Mouse (Mus musculus) cerebellum, postnatal 10 days (tissue): Measurements from ENCODE around the gene Speg.
A peak's percentile ranks its signal among the peaks of the same experiment; 100 is the strongest.

Experiments
- DNase-seq, 2 experiments: peaks; one replicate each; pipeline ENCODE4 v3.0.0; 2021; ENCODE audit warnings: mixed read lengths in 2 of 2

The Speg gene

GRCm38 (mm10) chr1:75365510-75366137 lies 9.5 kb upstream of the Speg start:
- peak; percentile 79 to 80 for DNase-seq

DNA sequence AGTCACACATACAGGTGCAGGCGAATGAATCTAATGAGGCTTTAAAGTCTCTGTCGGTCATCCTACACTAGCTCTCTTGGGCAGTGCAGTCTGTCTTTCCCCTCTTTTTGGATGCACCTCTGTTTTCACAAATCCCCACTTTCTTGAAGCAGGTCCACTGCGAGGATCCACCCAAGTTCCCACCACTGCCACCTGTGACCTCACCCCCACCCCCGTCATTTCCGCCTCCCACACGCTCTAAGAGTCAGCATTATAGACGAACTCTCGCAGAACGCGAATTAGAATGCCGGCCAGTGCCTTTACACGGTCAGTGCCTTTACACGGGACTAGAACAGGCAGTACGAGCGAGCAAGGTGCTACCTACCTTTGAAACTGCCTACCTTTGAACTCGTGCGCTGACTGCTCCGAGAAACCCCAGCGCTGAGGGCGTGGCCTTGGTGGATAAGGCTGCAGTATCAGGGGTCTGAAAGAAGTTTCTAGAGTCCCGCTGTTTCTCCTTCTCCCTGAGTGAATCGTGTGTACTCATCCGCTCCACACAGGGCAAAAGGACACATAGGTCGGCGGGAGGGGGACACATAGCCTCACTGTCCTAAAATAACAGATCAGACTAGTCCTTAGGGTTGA lies 5.6 kb upstream of the Speg start:
- peak; percentile 41 to 49 for DNase-seq

DNA sequence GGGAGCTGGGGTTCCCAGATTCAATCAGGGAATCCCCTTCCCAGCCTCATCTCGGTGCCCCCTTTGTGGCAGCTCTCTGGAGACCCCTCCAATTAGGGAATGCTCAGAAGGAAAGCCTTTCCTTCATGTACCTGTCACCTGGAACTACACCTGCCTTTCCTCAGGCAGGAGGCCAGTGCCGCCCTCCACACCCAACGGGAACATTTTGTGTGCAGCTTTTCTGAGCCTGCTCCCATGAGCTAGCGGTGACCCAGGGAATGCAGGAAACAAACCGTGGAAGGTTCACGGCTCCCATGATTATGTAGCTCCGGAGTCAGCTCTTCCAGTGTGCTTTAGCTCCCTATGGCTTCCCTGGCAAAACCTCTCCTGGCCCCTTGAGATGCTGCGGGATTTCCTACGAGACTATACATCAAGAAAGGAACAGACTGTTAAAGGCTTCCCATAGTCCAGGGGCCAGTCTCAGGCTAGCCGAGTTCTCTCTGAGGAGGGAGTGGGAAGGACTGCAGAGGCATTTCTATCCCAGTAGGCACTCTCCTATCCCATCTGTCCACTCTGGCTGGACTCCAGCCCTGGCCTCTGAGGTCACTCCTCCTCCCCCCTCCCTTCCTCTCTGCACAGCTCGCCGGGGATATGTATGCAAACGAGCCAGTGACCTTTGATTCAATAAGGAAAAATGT lies 5.0 kb upstream of the Speg start:
- peak; percentile 98 to 99 for DNase-seq

- peak; percentile 75 to 82 for DNase-seq
Observed at GRCm38 (mm10) chr1:75371317-75372095, 3.6 kb upstream of the Speg start.

DNA sequence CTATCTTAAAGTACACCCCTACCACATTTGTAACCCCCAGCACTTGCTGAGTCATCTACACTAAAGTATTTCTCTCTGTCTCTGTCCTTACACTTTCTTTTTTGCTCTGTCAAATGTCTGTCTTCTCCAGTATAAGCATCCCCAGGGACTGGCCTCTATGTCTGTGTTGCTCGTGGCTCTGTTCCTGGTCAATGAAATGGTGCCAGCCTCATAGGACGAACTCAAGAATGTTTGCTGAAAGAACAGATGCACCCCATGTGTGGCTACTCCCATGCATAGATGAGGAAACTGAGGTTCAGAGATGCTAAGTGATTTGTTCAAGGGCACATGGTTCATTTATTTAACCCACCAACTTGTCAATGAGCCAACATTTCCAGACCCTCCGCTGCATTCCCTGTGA lies 2.6 kb upstream of the Speg start:
- DNase-seq, result peak in 1 of 2 experiments; percentile 38

DNA sequence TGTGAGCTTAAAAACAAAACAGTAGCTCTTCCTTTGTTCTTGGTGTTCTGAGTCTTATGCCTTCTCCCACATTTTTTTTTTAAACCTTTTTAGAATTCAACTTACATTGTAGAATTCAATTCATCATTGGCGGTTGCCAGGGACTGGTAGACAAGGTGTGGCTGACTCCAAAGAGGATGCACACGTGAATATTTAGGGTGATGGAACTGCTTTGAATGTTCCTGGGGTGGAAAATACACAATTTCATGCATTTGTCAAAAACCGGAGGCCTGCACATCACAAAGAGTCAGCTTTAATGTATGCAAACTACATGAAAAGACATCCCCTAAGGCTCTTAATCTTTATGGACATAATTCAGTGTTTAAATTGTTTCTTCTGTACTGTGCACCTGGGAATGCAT lies 1.8 kb upstream of the Speg start:
- DNase-seq, result no peak

- DNase-seq, result no peak
Observed at GRCm38 (mm10) chr1:75379196-75379595, 4.1 kb downstream of the Speg start.

GRCm38 (mm10) chr1:75379931-75380330 lies 4.8 kb downstream of the Speg start:
- DNase-seq, result no peak

DNA sequence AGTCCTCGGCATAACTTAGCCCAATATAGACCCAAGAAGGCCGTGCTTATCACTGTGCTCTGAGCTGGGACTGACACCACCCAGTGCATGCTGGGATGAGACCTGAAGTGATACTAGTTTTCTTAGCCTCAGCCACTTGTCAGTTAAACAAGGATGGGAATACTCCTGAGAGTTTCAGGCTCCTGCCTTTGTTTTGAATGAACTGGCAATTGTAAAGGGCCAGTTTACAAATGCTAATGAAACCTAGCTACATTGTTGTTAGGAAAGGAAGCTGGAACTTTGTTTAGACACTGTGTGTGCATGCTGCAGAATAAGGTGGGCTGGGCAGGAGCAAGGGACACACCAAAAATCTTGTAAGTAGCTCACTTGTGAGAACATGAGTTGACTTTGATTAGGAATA lies 5.9 kb downstream of the Speg start:
- no peak for DNase-seq

DNA sequence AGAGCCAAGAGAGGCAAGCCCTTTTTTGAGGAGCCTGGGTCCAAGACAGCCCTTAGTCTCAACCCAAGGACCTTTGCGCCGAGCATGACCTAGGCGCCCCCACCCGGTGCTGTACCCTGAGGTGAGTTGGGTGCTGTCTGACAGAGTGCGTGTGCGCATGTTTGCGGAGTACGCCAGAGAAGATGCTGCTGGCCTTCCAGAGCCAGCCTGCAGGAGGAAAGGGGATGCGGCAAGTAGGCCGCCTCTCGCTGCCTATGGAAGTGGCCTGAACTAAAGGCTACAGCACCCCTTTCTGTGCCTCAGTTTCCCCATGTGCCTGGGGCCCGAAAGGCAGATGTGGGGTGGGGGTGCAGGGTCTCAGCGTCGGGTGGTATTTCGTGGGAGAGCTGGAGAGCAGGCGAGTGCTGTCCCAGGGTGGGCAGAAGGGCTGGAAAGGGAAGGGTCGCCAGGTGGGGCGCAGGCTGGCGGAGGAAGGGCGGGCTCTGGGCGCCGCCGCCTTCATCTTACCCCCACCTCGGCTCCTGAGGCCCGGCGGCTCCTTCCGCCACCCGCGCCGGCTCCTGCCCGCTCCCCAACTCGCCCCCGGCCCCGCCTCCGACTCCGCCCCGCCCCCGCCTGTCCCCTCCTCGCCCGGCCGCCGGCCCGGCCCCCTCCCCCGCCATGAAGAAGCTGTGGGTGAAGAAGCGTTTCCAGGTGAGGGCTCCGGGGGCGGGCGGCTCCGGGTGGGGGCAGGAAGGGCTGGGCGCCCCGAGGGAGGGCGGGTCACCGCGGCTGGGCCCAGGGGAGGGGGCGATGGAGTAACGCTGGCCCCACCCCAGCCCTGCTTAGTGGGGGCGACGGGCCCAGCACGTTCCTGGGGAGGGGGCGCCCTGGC lies 6.6 kb downstream of the Speg start:
- peak; percentile 84 to 89 for DNase-seq

- DNase-seq, result peak; percentile 43 to 62
Observed at GRCm38 (mm10) chr1:75382356-75383071, 7.4 kb downstream of the Speg start.

DNA sequence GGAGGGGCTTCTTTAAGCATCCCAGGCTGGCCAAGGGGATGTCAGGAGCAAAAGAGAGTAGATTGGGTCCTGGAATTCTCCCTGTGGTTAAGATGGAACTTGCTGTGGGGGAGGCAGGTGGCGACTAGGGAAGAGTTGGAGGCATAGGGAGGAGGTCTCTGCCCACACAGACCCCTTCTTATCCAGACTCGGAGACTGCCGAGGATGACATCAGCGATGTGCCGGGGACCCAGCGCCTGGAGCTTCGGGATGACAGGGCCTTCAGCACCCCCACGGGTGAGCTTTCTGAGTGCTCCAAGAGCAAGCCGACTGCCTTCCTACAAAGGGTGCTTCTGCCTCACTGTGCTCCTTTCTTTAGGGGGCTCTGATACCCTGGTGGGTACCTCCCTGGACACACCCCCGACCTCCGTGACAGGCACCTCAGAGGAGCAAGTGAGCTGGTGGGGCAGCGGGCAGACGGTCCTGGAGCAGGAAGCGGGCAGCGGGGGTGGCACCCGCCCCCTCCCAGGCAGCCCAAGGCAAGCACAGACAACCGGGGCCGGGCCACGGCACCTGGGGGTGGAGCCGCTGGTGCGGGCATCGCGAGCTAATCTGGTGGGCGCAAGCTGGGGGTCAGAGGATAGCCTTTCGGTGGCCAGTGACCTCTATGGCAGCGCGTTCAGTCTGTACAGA lies 9.5 kb downstream of the Speg start:
- no peak for DNase-seq

DNA sequence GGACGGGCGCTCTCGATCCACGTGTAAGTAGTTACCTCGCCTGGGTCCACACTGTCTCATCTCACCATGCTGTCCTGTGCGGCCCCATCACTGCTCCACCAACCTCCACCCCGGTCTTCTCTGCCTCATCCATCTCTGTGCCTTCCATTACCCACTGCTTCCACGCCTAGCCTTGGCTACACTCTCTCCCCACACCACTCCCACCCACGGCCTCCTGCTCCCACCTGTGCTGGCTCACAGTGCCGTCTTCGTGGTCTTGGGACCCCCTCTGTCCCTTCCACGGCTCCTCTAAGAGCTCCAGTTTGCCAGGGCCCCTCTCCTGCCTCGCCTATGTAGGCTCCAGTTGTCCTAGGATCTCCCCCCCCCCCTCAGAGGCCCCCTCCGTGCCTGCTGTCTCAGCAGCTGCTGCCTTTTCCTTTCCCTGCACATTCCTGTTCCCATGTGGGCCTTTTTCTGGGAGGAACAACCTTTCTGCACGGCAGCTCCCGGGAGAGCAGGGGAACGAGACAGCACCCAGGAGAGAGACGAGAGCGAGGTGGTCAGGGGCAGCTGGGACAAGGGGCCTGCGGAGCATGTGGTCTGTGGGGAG lies 10.1 kb downstream of the Speg start:
- DNase-seq, result no peak

DNA sequence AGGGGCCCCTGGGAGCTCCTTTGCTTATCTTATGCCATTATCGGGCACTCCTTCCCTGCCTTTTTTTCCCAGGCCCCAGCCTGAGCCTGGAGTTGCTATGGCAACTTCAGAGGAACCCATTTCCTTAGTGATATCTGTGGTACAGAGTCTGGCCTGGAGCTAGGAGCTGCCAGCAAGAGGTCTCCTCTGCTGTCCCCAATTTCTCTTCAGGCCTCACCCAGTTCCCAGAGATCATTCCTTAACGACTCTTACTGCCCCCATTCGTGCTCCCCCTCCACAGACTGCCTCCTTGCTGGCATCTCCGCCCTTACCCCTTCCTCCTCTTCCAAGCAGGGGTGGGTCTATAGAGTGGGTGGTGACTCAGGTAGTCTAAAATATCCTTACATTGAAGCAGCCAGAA lies 11.1 kb downstream of the Speg start:
- no peak for DNase-seq

DNA sequence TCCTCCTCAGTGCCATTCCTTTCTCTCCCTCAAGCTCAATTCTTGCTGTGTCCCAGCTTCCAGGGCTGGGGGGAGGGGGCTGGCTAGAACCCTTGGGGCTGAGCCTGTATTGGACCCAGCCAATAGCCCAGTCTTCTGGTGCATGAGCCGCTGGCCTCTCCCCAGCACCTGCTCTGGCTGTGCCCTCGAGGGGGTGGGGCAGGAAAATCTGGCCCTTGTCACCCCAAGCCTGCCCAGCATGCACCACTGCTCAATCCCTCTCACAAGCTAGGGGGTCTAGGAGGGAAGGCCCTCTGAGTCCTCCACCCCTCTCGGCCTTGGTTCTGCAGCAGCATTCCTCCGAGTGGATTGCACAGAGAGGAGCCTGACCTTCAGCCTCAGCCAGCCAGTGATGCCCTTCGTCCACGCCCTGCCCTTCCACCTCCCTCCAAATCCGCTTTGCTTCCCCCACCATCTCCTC lies 12.4 kb downstream of the Speg start:
- DNase-seq, result peak; percentile 45 to 47

DNA sequence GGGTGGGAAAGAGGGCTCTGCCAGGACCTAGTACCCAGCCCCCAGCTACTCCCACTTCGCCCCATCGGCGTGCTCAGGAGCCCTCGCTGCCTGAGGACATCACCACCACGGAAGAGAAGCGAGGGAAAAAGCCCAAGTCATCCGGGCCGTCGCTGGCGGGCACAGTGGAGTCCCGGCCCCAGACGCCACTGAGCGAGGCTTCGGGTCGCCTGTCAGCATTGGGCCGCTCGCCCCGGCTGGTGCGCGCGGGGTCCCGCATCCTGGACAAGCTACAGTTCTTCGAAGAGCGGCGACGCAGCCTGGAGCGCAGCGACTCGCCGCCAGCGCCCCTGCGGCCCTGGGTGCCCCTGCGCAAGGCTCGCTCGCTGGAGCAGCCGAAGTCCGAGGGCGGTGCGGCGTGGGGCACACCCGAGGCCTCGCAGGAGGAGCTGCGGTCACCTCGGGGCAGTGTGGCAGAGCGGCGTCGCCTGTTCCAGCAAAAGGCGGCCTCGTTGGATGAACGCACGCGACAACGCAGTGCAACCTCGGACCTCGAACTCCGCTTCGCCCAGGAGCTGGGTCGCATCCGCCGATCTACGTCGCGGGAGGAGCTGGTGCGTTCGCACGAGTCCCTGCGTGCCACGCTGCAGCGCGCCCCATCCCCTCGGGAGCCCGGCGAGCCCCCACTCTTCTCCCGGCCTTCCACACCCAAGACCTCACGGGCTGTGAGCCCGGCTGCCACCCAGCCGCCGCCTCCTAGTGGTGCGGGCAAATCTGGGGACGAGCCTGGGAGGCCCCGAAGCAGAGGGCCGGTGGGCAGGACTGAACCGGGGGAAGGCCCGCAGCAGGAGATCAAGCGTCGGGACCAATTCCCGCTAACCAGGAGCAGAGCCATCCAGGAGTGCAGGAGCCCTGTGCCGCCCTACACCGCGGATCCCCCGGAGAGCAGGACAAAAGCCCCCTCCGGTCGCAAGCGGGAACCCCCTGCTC lies 13.1 kb downstream of the Speg start:
- peak; percentile 37 to 54 for DNase-seq

DNA sequence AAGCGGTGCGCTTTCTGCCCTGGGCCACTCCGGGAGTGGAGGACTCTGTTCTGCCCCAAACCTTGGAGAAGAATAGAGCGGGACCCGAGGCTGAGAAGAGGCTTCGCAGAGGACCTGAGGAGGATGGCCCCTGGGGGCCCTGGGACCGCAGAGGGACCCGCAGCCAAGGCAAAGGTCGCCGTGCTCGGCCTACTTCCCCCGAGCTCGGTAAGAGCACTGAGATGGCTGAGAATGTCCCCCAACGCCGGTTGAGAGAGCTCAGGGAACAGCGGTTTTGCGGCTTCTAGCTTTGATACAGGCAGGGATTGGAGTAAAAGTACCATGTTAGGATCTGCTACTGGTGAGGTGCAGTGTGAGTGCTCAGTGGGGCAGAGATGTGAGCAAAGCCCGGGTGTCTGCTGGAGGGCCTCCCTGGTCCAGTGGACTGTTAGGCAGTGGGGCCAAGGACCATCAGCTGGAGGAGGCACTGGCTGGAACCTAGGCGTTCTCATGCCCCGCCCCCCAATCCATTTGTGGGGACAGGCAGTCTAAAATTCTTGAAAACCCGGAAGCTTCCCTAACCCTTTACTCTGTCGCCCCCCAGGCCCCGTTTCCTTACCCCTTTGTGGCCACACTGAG lies 13.9 kb downstream of the Speg start:
- DNase-seq, result no peak

GRCm38 (mm10) chr1:75393139-75393538 lies 18.0 kb downstream of the Speg start:
- DNase-seq, result peak; percentile 86 to 87

GRCm38 (mm10) chr1:75393846-75394245 lies 18.7 kb downstream of the Speg start:
- DNase-seq, result no peak
